Mouse (Mus musculus): ENCODE data around the gene Anapc16. TPM values are rescaled to one million over a fixed set of nuclear protein-coding genes. Genes with fewer than 3 reads are reported as not detected.

The Anapc16 gene
- polyA plus RNA-seq, 1 experiment from 2014 or later, result 30.3 TPM

- Histone ChIP-seq H3K36me3 (ENCODE audit: inconsistent target) (no peaks in the 10 kb centered on the region), H3K27ac (no peak overlapping the region), H3K79me2 (ENCODE audit: inconsistent target) (no peaks in the 10 kb centered on the region), H3K4me3 (ENCODE audit: inconsistent target) (no peak overlapping the region)
- 42% methylated on average over 12 of the region's 21 CpGs for WGBS (ENCODE audit: missing documents)
Measured at GRCm38 (mm10) chr10:59942281-59942846, 60.6 kb downstream of the Anapc16 start.

GRCm38 (mm10) chr10:59939081-59939480, 63.9 kb downstream of the Anapc16 start:
- Histone ChIP-seq H3K79me2 (ENCODE audit: inconsistent target) (no peaks in the 10 kb centered on the region), H3K4me3 (ENCODE audit: inconsistent target) (no peak overlapping the region), H3K36me3 (ENCODE audit: inconsistent target) (no peaks in the 10 kb centered on the region), H3K27ac (no peak overlapping the region)
- WGBS (ENCODE audit: missing documents), result 83% methylated on average over 1 of the region's 1 CpGs

GRCm38 (mm10) chr10:59938662-59939061, 64.3 kb downstream of the Anapc16 start:
- no peak overlapping the region for H3K4me3 ChIP-seq (ENCODE audit: inconsistent target)
- H3K27ac ChIP-seq, result no peak overlapping the region
- H3K36me3 ChIP-seq (ENCODE audit: inconsistent target), result no peaks in the 10 kb centered on the region
- WGBS (ENCODE audit: missing documents), result 91% methylated on average over 5 of the region's 5 CpGs
- H3K79me2 ChIP-seq (ENCODE audit: inconsistent target), result no peaks in the 10 kb centered on the region

Other genes starting within 250 kb of the Anapc16 start
- gene Dnajb12, start 123.6 kb downstream of the Anapc16 start, polyA plus RNA-seq (2018), result 24.9 to 38.2 TPM (median 31.2 TPM) in 3 replicates
- 2.2 to 4.5 TPM (median 4.1 TPM) in 3 replicates for gene Ddit4, start 51.3 kb downstream of the Anapc16 start, polyA plus RNA-seq (2018)
- gene Ascc1, start 330 bp downstream of the Anapc16 start, polyA plus RNA-seq (2018), result 14.4 to 20.2 TPM (median 19.0 TPM) in 3 replicates
- gene Spock2, start 103.1 kb upstream of the Anapc16 start, polyA plus RNA-seq (2018), result not detected in 3 replicates
- gene Chst3, start 216.1 kb upstream of the Anapc16 start, polyA plus RNA-seq (2018), result 0.07 to 1.2 TPM (median 0.34 TPM) in 3 replicates

All from macrophage (primary cell).